Mouse (Mus musculus) large intestine, adult 2 months (tissue): Measurements from ENCODE around the gene Snx6. TPM values are rescaled to one million over a fixed set of nuclear protein-coding genes. Genes with fewer than 3 reads are reported as not detected.
"Not testable (repeated sequence)": the region's sequence is repeated elsewhere in the genome, so short reads cannot be mapped to it uniquely, and the experiment has no call there.

Source experiments
- DNase-seq: peaks from one replicate; pipeline ENCODE4 v3.0.0-alpha.2; 2012; ENCODE audit warnings: low read depth, low spot score
- WGBS: fragments of 180-500 bp; shearing (Covaris S2); methylation state at CpG from one replicate; pipeline ENCODE4 v1.1.7; 2018; 5-methylcytosine and 5-hydroxymethylcytosine counted together
- polyA plus RNA-seq: library from polyadenylated mRNA; depleted of rRNA; stranded (reverse); fragments of >200 nt; gene quantifications from 2 replicates; pipeline ENCODE4 v1.2.3, GENCODE M21; 2012

The Snx6 gene
- polyA plus RNA-seq, 1 experiment = 20.7 TPM

- DNase-seq = no peak
- WGBS = 76% methylated on average over 6 of the region's 6 CpGs
Observed at GRCm38 (mm10) chr12:54805254-54806002, 9.9 kb upstream of the Snx6 start.

- DNase-seq = no peak
- WGBS = 86% methylated on average over 3 of the region's 3 CpGs
Observed at GRCm38 (mm10) chr12:54803531-54803930, 8.0 kb upstream of the Snx6 start.

- 82% methylated on average over 8 of the region's 8 CpGs for WGBS
- DNase-seq = no peak
Observed at GRCm38 (mm10) chr12:54796516-54797195, 1.2 kb upstream of the Snx6 start.

- no peak for DNase-seq
- 18% methylated on average over 3 of the region's 3 CpGs for WGBS
Observed at GRCm38 (mm10) chr12:54794392-54794791, 1.1 kb downstream of the Snx6 start.

GRCm38 (mm10) chr12:54791465-54791864, 4.0 kb downstream of the Snx6 start:
- DNase-seq = no peak
- WGBS = 80% methylated on average over 8 of the region's 8 CpGs

GRCm38 (mm10) chr12:54789346-54790143, 6.0 kb downstream of the Snx6 start:
- DNase-seq = no peak

GRCm38 (mm10) chr12:54763624-54764023, 31.9 kb downstream of the Snx6 start:
- 26% methylated on average over 12 of the region's 12 CpGs for WGBS
- peak; percentile 45 for DNase-seq

More at GRCm38 (mm10) chr12:54789346-54790143, 6.0 kb downstream of the Snx6 start:
- WGBS = 25% methylated on average over 11 of the region's 11 CpGs

- WGBS = 92% methylated on average over 1 of the region's 1 CpGs
- no peak for DNase-seq
Observed at GRCm38 (mm10) chr12:54760676-54761075, 34.8 kb downstream of the Snx6 start.

GRCm38 (mm10) chr12:54758846-54759245, 36.7 kb downstream of the Snx6 start:
- DNase-seq = no peak
- 97% methylated on average over 2 of the region's 2 CpGs for WGBS

GRCm38 (mm10) chr12:54748647-54749046, 46.9 kb downstream of the Snx6 start:
- WGBS = 98% methylated on average over 8 of the region's 8 CpGs
- no peak for DNase-seq

- 0% methylated on average over 9 of the region's 33 CpGs for WGBS
- not testable (repeated sequence) for DNase-seq
Observed at GRCm38 (mm10) chr12:54738661-54739243, 56.8 kb downstream of the Snx6 start.

- not testable (repeated sequence) for DNase-seq
- no CpG with 5 or more reads among the region's 21 CpGs for WGBS
Observed at GRCm38 (mm10) chr12:54737891-54738660, 57.4 kb downstream of the Snx6 start.

- DNase-seq = not testable (repeated sequence)
- 0% methylated on average over 9 of the region's 49 CpGs for WGBS
Observed at GRCm38 (mm10) chr12:54734307-54735131, 61.0 kb downstream of the Snx6 start.

- no CpG with 5 or more reads among the region's 56 CpGs for WGBS
- DNase-seq = not testable (repeated sequence)
Observed at GRCm38 (mm10) chr12:54729140-54730059, 66.1 kb downstream of the Snx6 start.

GRCm38 (mm10) chr12:54718871-54719786, 76.4 kb downstream of the Snx6 start:
- not testable (repeated sequence) for DNase-seq
- no CpG with 5 or more reads among the region's 56 CpGs for WGBS

- DNase-seq = not testable (repeated sequence)
- WGBS = 56% methylated on average over 6 of the region's 11 CpGs
Observed at GRCm38 (mm10) chr12:54717516-54717915, 78.0 kb downstream of the Snx6 start.
